Mouse (Mus musculus): ENCODE measurements around the gene Sipa1l3. TPM values are rescaled to one million over a fixed set of nuclear protein-coding genes. Genes with fewer than 3 reads are reported as not detected.

Gene Sipa1l3
- total RNA-seq, 2 experiments from 2014 or later: 51.3 to 61.8 TPM

GRCm38 (mm10) chr7:29523700-29524099 is 5.3 kb upstream of the Sipa1l3 start:
- intact Hi-C loops (cut with DNase I): loop anchor here (2.0 to 5.0 kb wide), 3 partner anchors 74 to 236 kb away; partner anchors contain the start of genes Dpf1 and Ppp1r14a
- no peak overlapping the region for H3K4me3 ChIP-seq
- peak; percentile 68 for TF ChIP-seq CTCF (IDR thresholded peaks at IDR 0.05)
- no peak overlapping the region for H3K27ac ChIP-seq
- peak; percentile 74 to 79 for DNase-seq (ENCODE audit: extremely low spot score in 1 of 2, low spot score in 2 of 2)

GRCm38 (mm10) chr7:29521841-29522575 is 3.6 kb upstream of the Sipa1l3 start:
- peak; percentile 78 to 89 for DNase-seq (ENCODE audit: extremely low spot score in 1 of 2, low spot score in 2 of 2)
- Histone ChIP-seq H3K27ac (no peak overlapping the region), H3K4me3 (no peak overlapping the region)
- peak; percentile 88 for TF ChIP-seq CTCF (IDR thresholded peaks at IDR 0.05)
- intact Hi-C loops (cut with DNase I): loop anchor here (1.0 to 5.0 kb wide), 4 partner anchors 75 to 235 kb away; partner anchors contain the start of genes Dpf1 and Ppp1r14a

- no peak for TF ChIP-seq CTCF (IDR thresholded peaks at IDR 0.05)
- DNase-seq (ENCODE audit: extremely low spot score in 1 of 2, low spot score in 2 of 2): no peak
- intact Hi-C loops (cut with DNase I): loop anchor here (5.0 kb wide), 2 partner anchors 76 to 234 kb away; partner anchors contain the start of gene Ppp1r14a
- Histone ChIP-seq H3K4me3 (no peak overlapping the region), H3K27ac (no peak overlapping the region)
Observed at GRCm38 (mm10) chr7:29521365-29521764, 2.9 kb upstream of the Sipa1l3 start.

GRCm38 (mm10) chr7:29520794-29521193 is 2.4 kb upstream of the Sipa1l3 start:
- Histone ChIP-seq H3K4me3 (no peak overlapping the region), H3K27ac (no peak overlapping the region)
- no peak for DNase-seq (ENCODE audit: extremely low spot score in 1 of 2, low spot score in 2 of 2)
- no peak for TF ChIP-seq CTCF (IDR thresholded peaks at IDR 0.05)
- intact Hi-C loops (cut with DNase I): loop anchor here (5.0 kb wide), 2 partner anchors 77 to 233 kb away; partner anchors contain the start of gene Ppp1r14a

- peak overlapping the region; percentile 34 for H3K27ac ChIP-seq
- no peak for DNase-seq (ENCODE audit: extremely low spot score in 1 of 2, low spot score in 2 of 2)
- no peak for TF ChIP-seq CTCF (IDR thresholded peaks at IDR 0.05)
- intact Hi-C loops (cut with DNase I): loop anchor here (2.0 kb wide), 1 partner anchor 70 kb away; no protein-coding TSS in a partner anchor
- peak overlapping the region; percentile 94 for H3K4me3 ChIP-seq
Observed at GRCm38 (mm10) chr7:29519211-29519550, 740 bp upstream of the Sipa1l3 start.

GRCm38 (mm10) chr7:29518054-29518420 is 404 bp downstream of the Sipa1l3 start:
- DNase-seq (ENCODE audit: extremely low spot score in 1 of 2, low spot score in 2 of 2): no peak
- TF ChIP-seq CTCF (IDR thresholded peaks at IDR 0.05): no peak; the same call in 1 of the 2 replicates

GRCm38 (mm10) chr7:29517178-29517577 is 1.3 kb downstream of the Sipa1l3 start:
- no peak for TF ChIP-seq CTCF (IDR thresholded peaks at IDR 0.05)
- Histone ChIP-seq H3K4me3 (peak overlapping the region; percentile 94), H3K27ac (no peak overlapping the region)
- intact Hi-C loops (cut with DNase I): no loop called here
- DNase-seq (ENCODE audit: extremely low spot score in 1 of 2, low spot score in 2 of 2): no peak

More at GRCm38 (mm10) chr7:29518054-29518420, 404 bp downstream of the Sipa1l3 start:
- peak overlapping the region; percentile 94 for H3K4me3 ChIP-seq
- peak overlapping the region; percentile 76 for H3K27ac ChIP-seq
- intact Hi-C loops (cut with DNase I): loop anchor here (1.0 to 2.0 kb wide), 2 partner anchors 69 to 77 kb away; no protein-coding TSS in a partner anchor

- no peak for DNase-seq (ENCODE audit: extremely low spot score in 1 of 2, low spot score in 2 of 2)
- Histone ChIP-seq H3K4me3 (no peak overlapping the region), H3K27ac (no peak overlapping the region)
- TF ChIP-seq CTCF (IDR thresholded peaks at IDR 0.05): no peak
- intact Hi-C loops (cut with DNase I): no loop called here
Observed at GRCm38 (mm10) chr7:29515652-29516051, 2.8 kb downstream of the Sipa1l3 start.

- intact Hi-C loops (cut with DNase I): no loop called here
- Histone ChIP-seq H3K27ac (no peak overlapping the region), H3K4me3 (no peak overlapping the region)
- TF ChIP-seq CTCF (IDR thresholded peaks at IDR 0.05): no peak
- DNase-seq (ENCODE audit: extremely low spot score in 1 of 2, low spot score in 2 of 2): no peak
Observed at GRCm38 (mm10) chr7:29512729-29513128, 5.7 kb downstream of the Sipa1l3 start.

GRCm38 (mm10) chr7:29511598-29512275 is 6.7 kb downstream of the Sipa1l3 start:
- intact Hi-C loops (cut with DNase I): no loop called here
- H3K27ac ChIP-seq: no peak overlapping the region
- TF ChIP-seq CTCF (IDR thresholded peaks at IDR 0.05): no peak
- no peak overlapping the region for H3K4me3 ChIP-seq
- peak in 1 of 2 experiments; percentile 32 for DNase-seq (ENCODE audit: extremely low spot score in 1 of 2, low spot score in 2 of 2)

GRCm38 (mm10) chr7:29508522-29508921 is 9.9 kb downstream of the Sipa1l3 start:
- no peak for TF ChIP-seq CTCF (IDR thresholded peaks at IDR 0.05)
- Histone ChIP-seq H3K4me3 (no peak overlapping the region), H3K27ac (no peak overlapping the region)
- no peak for DNase-seq (ENCODE audit: extremely low spot score in 1 of 2, low spot score in 2 of 2)
- intact Hi-C loops (cut with DNase I): no loop called here

Data from left cerebral cortex, adult 2 months (tissue).